Mouse (Mus musculus): ENCODE results near the gene Atp9a. TPM values are rescaled to one million over a fixed set of nuclear protein-coding genes. Genes with fewer than 3 reads are reported as not detected.

Gene Atp9a
- polyA plus RNA-seq, 1 experiment from 2014 or later, result 3.7 TPM

DNA sequence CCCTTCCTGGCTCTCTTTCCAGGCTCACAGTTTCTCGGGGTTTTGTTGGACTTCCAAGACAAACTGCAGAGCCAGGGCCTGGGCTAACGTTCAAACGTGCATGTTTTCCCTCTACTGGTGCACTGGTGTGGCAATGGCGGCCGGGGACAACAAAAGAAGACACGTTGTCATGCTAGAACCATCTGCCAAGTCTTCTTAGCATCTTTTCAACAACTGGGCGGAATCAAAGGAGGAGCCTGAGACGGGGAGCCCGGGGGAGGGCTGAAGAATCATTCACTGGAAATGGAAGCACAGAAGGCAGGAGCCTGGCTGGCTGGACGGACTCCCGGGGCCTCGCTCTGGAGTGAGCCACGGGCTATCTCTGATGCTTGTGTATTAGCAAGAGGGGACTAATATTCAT is 39.9 kb downstream of the Atp9a start:
- H3K27ac ChIP-seq, result no peak overlapping the region
- no peaks in the 10 kb centered on the region for H3K36me3 ChIP-seq
- ATAC-seq, result no peak
- no peaks in the 10 kb centered on the region for H3K9me3 ChIP-seq (replicated peaks)
- no peak overlapping the region for H3K9ac ChIP-seq
- H3K4me3 ChIP-seq, result no peak overlapping the region
- no peak overlapping the region for H3K4me2 ChIP-seq
- H3K27me3 ChIP-seq (replicated peaks), result no peaks in the 10 kb centered on the region
- 60% methylated on average over 13 of the region's 13 CpGs for WGBS (ENCODE audit: insufficient replicate concordance)
- H3K4me1 ChIP-seq, result peaks cover 6% of the 10 kb centered on the region

- ATAC-seq, result no peak
- H3K27me3 ChIP-seq (replicated peaks), result no peaks in the 10 kb centered on the region
- no peaks in the 10 kb centered on the region for H3K36me3 ChIP-seq
- WGBS (ENCODE audit: insufficient replicate concordance), result 70% methylated on average over 7 of the region's 7 CpGs
- no peak overlapping the region for H3K27ac ChIP-seq
- H3K4me3 ChIP-seq, result no peak overlapping the region
- H3K4me2 ChIP-seq, result no peak overlapping the region
- no peaks in the 10 kb centered on the region for H3K9me3 ChIP-seq (replicated peaks)
- H3K9ac ChIP-seq, result no peak overlapping the region
- peaks cover 4% of the 10 kb centered on the region; the same call in 1 of the 2 replicates for H3K4me1 ChIP-seq
These were observed 47.2 kb downstream of the Atp9a start for GRCm38 (mm10) chr2:168695027-168695403.

DNA sequence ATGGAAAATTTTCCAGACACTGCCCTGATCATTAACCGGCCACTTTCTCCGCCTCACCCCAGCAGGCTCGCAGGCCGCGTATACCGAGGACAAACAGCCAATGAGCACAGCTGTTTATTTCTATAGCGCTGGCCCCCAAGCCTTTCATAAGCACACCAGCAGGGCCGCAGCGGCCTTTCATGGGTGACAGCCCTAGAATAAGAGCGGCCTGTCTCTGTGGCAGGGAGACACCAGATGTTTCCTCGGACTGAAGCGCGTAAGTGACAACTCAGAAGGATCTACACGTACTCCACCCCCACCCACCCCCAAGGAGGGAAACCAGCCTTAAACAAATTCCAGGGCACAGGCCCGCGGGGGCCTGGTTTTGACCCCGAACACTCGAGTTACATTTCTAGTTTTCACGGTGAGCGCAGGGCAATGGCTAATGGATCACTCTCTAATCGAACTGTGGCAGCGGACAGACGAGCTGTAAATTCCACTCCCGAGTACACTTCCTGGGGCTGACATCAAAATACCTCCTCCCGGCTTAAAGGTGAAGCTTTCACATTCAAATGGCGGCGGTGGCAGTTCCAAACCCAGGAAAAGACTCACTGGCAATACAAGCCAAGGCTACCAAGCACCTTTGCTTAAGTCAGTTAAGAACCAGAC is 47.7 kb downstream of the Atp9a start:
- H3K9ac ChIP-seq, result no peak overlapping the region
- no peaks in the 10 kb centered on the region for H3K9me3 ChIP-seq (replicated peaks)
- H3K4me3 ChIP-seq, result no peak overlapping the region
- 54% methylated on average over 27 of the region's 27 CpGs for WGBS (ENCODE audit: insufficient replicate concordance)
- no peak overlapping the region for H3K27ac ChIP-seq
- no peaks in the 10 kb centered on the region for H3K36me3 ChIP-seq
- H3K4me2 ChIP-seq, result no peak overlapping the region
- ATAC-seq, result no peak
- no peaks in the 10 kb centered on the region for H3K27me3 ChIP-seq (replicated peaks)
- peaks cover 4% of the 10 kb centered on the region; the same call in 1 of the 2 replicates for H3K4me1 ChIP-seq

DNA sequence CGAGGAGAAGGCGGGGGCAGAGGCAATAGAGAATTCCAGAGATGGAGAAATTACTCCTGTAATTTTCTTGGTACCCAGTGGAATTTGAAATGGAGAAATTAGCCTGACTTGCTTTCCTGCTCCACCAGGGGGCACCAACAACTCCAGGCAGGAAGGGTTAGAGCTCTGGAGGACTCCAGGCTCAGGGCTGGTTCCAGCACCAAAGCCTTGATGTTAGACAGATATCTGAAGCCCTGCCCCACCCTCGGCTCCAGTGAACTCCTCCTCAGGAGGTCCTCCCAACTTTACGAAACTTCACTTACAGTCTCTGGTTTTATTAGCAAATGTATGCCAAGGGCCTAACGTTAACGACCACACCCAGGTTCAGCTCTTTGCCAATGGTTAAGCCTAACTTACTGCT is 50.4 kb downstream of the Atp9a start:
- no peak overlapping the region for H3K9ac ChIP-seq
- no peak overlapping the region for H3K27ac ChIP-seq
- no peak overlapping the region for H3K4me2 ChIP-seq
- ATAC-seq, result no peak
- peaks cover 4% of the 10 kb centered on the region; the same call in 1 of the 2 replicates for H3K4me1 ChIP-seq
- no peaks in the 10 kb centered on the region for H3K9me3 ChIP-seq (replicated peaks)
- H3K36me3 ChIP-seq, result no peaks in the 10 kb centered on the region
- no peaks in the 10 kb centered on the region for H3K27me3 ChIP-seq (replicated peaks)
- WGBS (ENCODE audit: insufficient replicate concordance), result 42% methylated on average over 6 of the region's 6 CpGs
- no peak overlapping the region for H3K4me3 ChIP-seq

DNA sequence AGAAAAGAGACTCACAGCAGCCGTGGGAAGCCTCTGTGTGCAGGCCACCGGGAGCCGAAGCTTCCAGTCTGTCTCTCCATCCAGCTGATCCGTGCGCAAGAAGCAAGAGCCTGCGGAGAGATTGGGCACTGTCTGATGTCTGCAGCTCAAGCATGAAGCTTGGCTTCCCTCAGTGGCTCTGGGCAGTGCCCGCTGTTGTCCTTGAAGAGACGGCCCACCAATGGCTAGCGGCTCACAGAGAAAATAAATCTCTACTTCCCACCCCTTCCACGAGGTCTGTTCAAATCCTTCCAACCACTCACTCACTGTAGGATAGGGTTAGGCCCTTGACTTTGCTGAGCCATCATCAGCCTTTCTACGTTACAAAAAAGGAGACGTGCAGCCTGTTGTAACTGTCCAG is 54.9 kb downstream of the Atp9a start:
- no peak overlapping the region for H3K4me3 ChIP-seq
- H3K9me3 ChIP-seq (replicated peaks), result no peaks in the 10 kb centered on the region
- no peaks in the 10 kb centered on the region for H3K27me3 ChIP-seq (replicated peaks)
- no peak for ATAC-seq
- WGBS (ENCODE audit: insufficient replicate concordance), result 80% methylated on average over 12 of the region's 12 CpGs
- H3K4me1 ChIP-seq, result no peaks in the 10 kb centered on the region
- no peaks in the 10 kb centered on the region for H3K36me3 ChIP-seq
- no peak overlapping the region for H3K27ac ChIP-seq
- no peak overlapping the region for H3K4me2 ChIP-seq
- no peak overlapping the region for H3K9ac ChIP-seq

GRCm38 (mm10) chr2:168685909-168686308 is 56.3 kb downstream of the Atp9a start:
- no peak for ATAC-seq

DNA sequence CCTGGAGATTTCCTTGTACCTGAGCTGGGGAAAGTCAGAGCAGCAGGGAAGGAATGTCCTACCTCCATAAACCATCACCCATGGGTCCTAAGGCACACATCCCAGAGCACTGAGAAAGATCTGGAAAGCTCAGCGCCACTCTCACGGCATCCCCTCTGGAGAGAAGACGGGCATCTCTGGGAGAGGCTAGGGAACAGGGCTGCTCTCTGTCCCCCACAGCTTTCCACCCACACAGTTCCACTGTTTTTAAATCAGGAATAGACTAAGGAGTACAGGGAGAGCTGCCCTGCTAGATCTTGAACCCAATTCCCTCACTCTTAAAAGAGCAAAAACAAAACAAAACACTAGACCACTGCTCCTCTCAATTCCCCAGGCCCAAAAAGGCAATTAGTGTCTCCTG is 57.5 kb downstream of the Atp9a start:
- H3K4me2 ChIP-seq, result no peak overlapping the region
- H3K27me3 ChIP-seq (replicated peaks), result no peaks in the 10 kb centered on the region
- no peak for ATAC-seq
- no peaks in the 10 kb centered on the region for H3K9me3 ChIP-seq (replicated peaks)
- no peak overlapping the region for H3K27ac ChIP-seq
- no peaks in the 10 kb centered on the region for H3K36me3 ChIP-seq
- H3K9ac ChIP-seq, result no peak overlapping the region
- H3K4me1 ChIP-seq, result no peaks in the 10 kb centered on the region
- H3K4me3 ChIP-seq, result no peak overlapping the region
- 77% methylated on average over 3 of the region's 3 CpGs for whole genome bisulfite sequencing (ENCODE audit: insufficient replicate concordance)

More at GRCm38 (mm10) chr2:168685909-168686308, 56.3 kb downstream of the Atp9a start:
- Histone ChIP-seq H3K4me1 (no peaks in the 10 kb centered on the region), H3K36me3 (no peaks in the 10 kb centered on the region), H3K27me3 (replicated peaks) (no peaks in the 10 kb centered on the region), H3K4me3 (no peak overlapping the region), H3K9ac (no peak overlapping the region), H3K27ac (no peak overlapping the region), H3K9me3 (replicated peaks) (no peaks in the 10 kb centered on the region), H3K4me2 (no peak overlapping the region)
- WGBS (ENCODE audit: insufficient replicate concordance), result 81% methylated on average over 9 of the region's 9 CpGs

- H3K4me2 ChIP-seq, result no peak overlapping the region
These were observed 58.6 kb downstream of the Atp9a start for GRCm38 (mm10) chr2:168683520-168684150.

DNA sequence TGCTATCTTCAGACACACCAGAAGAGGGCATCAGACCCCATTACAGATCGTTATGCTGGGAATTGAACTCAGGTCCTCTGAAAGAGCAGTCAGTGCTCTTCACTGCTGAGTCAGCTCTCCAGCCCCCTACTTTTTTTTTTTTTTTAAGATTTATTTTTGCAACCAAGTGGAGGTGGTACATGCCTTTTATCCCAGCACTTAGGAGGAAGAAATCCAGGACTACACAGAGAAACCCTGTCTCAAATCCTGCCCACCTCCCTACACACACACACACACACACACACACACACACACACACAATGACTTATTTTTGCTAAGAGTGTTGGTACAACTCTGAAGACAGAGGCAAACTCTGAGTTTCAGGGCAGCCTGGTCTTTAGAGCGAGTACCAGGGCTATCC is 59.5 kb downstream of the Atp9a start:
- no peak for ATAC-seq
- H3K36me3 ChIP-seq, result no peaks in the 10 kb centered on the region
- H3K27ac ChIP-seq, result no peak overlapping the region
- no peak overlapping the region for H3K4me2 ChIP-seq
- no peak overlapping the region for H3K4me3 ChIP-seq
- no peak overlapping the region for H3K9ac ChIP-seq
- H3K27me3 ChIP-seq (replicated peaks), result peaks cover 12% of the 10 kb centered on the region
- no peaks in the 10 kb centered on the region for H3K9me3 ChIP-seq (replicated peaks)
- 48% methylated on average over 2 of the region's 2 CpGs for WGBS (ENCODE audit: insufficient replicate concordance)
- no peaks in the 10 kb centered on the region for H3K4me1 ChIP-seq

More at GRCm38 (mm10) chr2:168683520-168684150, 58.6 kb downstream of the Atp9a start:
- no peaks in the 10 kb centered on the region for H3K36me3 ChIP-seq
- H3K9me3 ChIP-seq (replicated peaks), result no peaks in the 10 kb centered on the region
- H3K4me1 ChIP-seq, result no peaks in the 10 kb centered on the region
- H3K27me3 ChIP-seq (replicated peaks), result peaks cover 4% of the 10 kb centered on the region
- no peak for ATAC-seq
- H3K4me3 ChIP-seq, result no peak overlapping the region
- WGBS (ENCODE audit: insufficient replicate concordance), result 39% methylated on average over 15 of the region's 15 CpGs
- H3K27ac ChIP-seq, result no peak overlapping the region
- H3K9ac ChIP-seq, result no peak overlapping the region

DNA sequence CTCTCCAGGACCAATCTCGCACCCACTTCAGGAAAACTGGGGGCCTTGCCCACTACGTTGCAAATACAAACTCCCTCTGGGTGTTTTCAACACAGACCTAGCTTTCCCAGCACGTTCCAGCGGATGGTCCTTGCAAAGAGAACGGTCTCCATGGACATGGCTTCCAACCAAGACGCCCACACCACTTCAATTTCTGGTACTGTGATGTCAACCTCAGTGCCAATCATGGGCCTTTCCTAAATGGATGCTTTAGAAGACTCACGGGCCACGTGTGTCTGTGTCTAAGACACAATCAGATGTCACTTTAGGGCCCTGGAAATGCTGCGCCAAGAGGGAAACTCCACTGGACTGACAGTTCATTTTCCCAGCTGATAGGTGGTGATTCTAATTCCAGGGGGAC is 60.7 kb downstream of the Atp9a start:
- H3K27me3 ChIP-seq (replicated peaks), result peaks cover 13% of the 10 kb centered on the region
- no peak overlapping the region for H3K4me3 ChIP-seq
- no peaks in the 10 kb centered on the region for H3K4me1 ChIP-seq
- H3K4me2 ChIP-seq, result no peak overlapping the region
- no peak overlapping the region for H3K27ac ChIP-seq
- WGBS (ENCODE audit: insufficient replicate concordance), result 80% methylated on average over 9 of the region's 9 CpGs
- H3K36me3 ChIP-seq, result no peaks in the 10 kb centered on the region
- H3K9ac ChIP-seq, result no peak overlapping the region
- no peaks in the 10 kb centered on the region for H3K9me3 ChIP-seq (replicated peaks)
- no peak for ATAC-seq

DNA sequence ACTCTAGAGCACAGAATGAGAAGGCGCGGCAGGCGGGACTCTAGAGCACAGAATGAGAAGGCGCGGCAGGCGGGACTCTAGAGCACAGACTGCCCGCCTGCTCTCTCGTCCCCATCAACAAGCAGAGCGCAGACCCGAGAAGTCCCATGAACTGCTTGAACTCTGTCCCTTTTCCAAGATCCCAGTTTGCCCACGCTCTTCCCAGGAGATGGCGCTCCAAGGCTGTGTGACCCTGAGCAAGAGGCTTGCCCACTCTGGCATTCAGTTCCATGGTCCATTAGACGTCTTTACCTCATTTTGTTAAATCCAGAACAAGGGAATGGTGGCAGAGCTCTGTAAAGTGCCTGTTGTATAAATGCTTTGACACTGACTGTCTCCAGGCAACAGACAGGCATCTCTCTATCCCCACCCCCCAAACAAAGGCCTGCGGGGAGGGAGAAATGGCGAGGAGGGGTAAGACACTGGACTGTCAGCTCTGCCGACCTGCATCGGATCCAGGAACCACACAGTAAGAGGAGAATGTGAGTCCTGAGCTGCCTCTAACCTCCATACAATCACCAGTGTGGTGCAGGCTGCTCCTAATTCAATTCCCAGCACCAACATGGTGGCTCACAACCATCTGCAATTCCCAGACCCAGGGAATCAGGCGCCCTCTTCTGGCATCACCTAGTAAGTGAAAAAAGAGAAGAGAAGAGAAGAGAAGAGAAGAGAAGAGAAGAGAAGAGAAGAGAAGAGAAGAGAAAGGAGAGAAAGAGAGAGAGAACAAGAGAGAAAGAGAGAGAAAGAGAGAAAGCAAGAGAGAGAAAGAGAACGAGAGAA is 62.6 kb downstream of the Atp9a start:
- H3K27ac ChIP-seq, result no peak overlapping the region
- peaks cover 13% of the 10 kb centered on the region for H3K27me3 ChIP-seq (replicated peaks)
- H3K36me3 ChIP-seq, result no peaks in the 10 kb centered on the region
- H3K4me1 ChIP-seq, result no peaks in the 10 kb centered on the region
- H3K4me2 ChIP-seq, result no peak overlapping the region
- H3K9ac ChIP-seq, result no peak overlapping the region
- no peak overlapping the region for H3K4me3 ChIP-seq
- H3K9me3 ChIP-seq (replicated peaks), result no peaks in the 10 kb centered on the region
- WGBS (ENCODE audit: insufficient replicate concordance), result 43% methylated on average over 19 of the region's 19 CpGs
- no peak for ATAC-seq

DNA sequence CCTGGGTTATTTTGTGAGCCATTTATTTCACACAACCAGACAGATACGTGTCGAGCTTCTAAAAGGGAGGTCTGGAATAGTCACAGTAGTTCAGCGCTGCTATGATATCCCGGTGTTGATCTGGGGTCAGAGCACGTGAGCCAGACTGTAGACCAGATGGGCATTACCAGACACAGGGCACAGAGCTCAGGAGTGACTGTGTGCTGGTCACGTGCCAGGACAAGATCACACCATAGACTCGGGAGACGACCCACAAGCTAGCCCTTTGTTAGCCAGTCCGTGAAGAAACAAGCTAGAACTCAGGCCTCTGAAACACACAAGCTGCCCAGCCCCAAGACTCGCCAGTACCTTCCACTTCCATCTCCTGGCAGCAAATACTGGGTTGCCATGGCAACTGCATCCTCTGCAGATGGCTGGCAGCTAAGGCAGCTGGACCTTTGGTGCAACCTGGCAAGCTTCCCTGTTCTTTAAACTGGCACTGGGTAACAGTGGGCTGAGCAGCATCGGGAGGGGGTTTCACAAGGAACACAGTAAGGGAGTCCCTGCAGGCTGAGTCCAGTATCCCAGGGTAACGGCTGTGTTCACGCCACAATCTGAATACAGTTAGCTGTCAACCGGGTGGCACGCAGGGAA is 63.4 kb downstream of the Atp9a start:
- Histone ChIP-seq H3K27ac (no peak overlapping the region), H3K9ac (no peak overlapping the region), H3K36me3 (no peaks in the 10 kb centered on the region), H3K4me2 (no peak overlapping the region), H3K4me3 (no peak overlapping the region), H3K27me3 (replicated peaks) (peaks cover 13% of the 10 kb centered on the region), H3K9me3 (replicated peaks) (no peaks in the 10 kb centered on the region), H3K4me1 (no peaks in the 10 kb centered on the region)
- 63% methylated on average over 15 of the region's 15 CpGs for WGBS (ENCODE audit: insufficient replicate concordance)
- no peak for ATAC-seq
